Mouse (Mus musculus) megakaryocyte, adult 5-6 weeks (primary cell): Measurements from ENCODE around the gene Cdc42ep4. TPM values are rescaled to one million over a fixed set of nuclear protein-coding genes. Genes with fewer than 3 reads are reported as not detected.

Experiments
- ATAC-seq: 2 replicates; pipeline ENCODE4 v1.8.0; 2016; ENCODE audit warnings: mild to moderate bottlenecking, inconsistent platforms; ENCODE audit not compliant: poor library complexity, severe bottlenecking
- total RNA-seq, 2 experiments: library from RNA; stranded (forward) in 1 of 2; stranded (reverse) in 1 of 2; fragments of 153-499, 151-499 nt in 1 of 2; fragments of 221-1000, 200-1000 nt in 1 of 2; gene quantifications; 2 replicates each; pipeline versions ENCODE4 v1.2.3 to v1.2.4; 2015 to 2017

Gene Cdc42ep4
- total RNA-seq, 2 experiments from 2014 or later: 20.1 to 26.9 TPM

- ATAC-seq: peak; percentile 32
Measured at GRCm38 (mm10) chr11:113752158-113752661, 529 bp upstream of the Cdc42ep4 start.

- peak; percentile 25 for ATAC-seq
Measured at GRCm38 (mm10) chr11:113750571-113751483, 854 bp downstream of the Cdc42ep4 start.

- no peak for ATAC-seq
Measured at GRCm38 (mm10) chr11:113749749-113750351, 1.8 kb downstream of the Cdc42ep4 start.

GRCm38 (mm10) chr11:113748797-113749521 lies 2.7 kb downstream of the Cdc42ep4 start:
- peak; percentile 9 for ATAC-seq

GRCm38 (mm10) chr11:113747725-113748380 lies 3.8 kb downstream of the Cdc42ep4 start:
- ATAC-seq: no peak

- ATAC-seq: peak; percentile 22; the same call in 1 of the 2 replicates
Measured at GRCm38 (mm10) chr11:113747056-113747455, 4.6 kb downstream of the Cdc42ep4 start.

GRCm38 (mm10) chr11:113745961-113746360 lies 5.7 kb downstream of the Cdc42ep4 start:
- ATAC-seq: no peak

GRCm38 (mm10) chr11:113742998-113743397 lies 8.7 kb downstream of the Cdc42ep4 start:
- ATAC-seq: no peak

- ATAC-seq: no peak
Measured at GRCm38 (mm10) chr11:113740100-113740499, 11.6 kb downstream of the Cdc42ep4 start.

- no peak for ATAC-seq
Measured at GRCm38 (mm10) chr11:113739213-113739612, 12.5 kb downstream of the Cdc42ep4 start.

- ATAC-seq: peak; percentile 77
Measured at GRCm38 (mm10) chr11:113737912-113738311, 13.8 kb downstream of the Cdc42ep4 start.

- no peak for ATAC-seq
Measured at GRCm38 (mm10) chr11:113737553-113737854, 14.2 kb downstream of the Cdc42ep4 start.

GRCm38 (mm10) chr11:113736848-113737552 lies 14.7 kb downstream of the Cdc42ep4 start:
- no peak for ATAC-seq

- no peak for ATAC-seq
Measured at GRCm38 (mm10) chr11:113735151-113735550, 16.5 kb downstream of the Cdc42ep4 start.

GRCm38 (mm10) chr11:113733631-113734364 lies 17.9 kb downstream of the Cdc42ep4 start:
- peak; percentile 79 for ATAC-seq

GRCm38 (mm10) chr11:113731945-113732612 lies 19.6 kb downstream of the Cdc42ep4 start:
- no peak for ATAC-seq

GRCm38 (mm10) chr11:113730879-113731278 lies 20.8 kb downstream of the Cdc42ep4 start:
- ATAC-seq: no peak

GRCm38 (mm10) chr11:113729917-113730316 lies 21.8 kb downstream of the Cdc42ep4 start:
- ATAC-seq: no peak

- no peak for ATAC-seq
Measured at GRCm38 (mm10) chr11:113729239-113729638, 22.4 kb downstream of the Cdc42ep4 start.
